Mouse (Mus musculus) midbrain, embryonic 11.5 days (tissue): ENCODE results near the gene Arpc1a. TPM values are rescaled to one million over a fixed set of nuclear protein-coding genes. Genes with fewer than 3 reads are reported as not detected.
A peak's percentile ranks its signal among the peaks of the same experiment; 100 is the strongest.
"Not testable (repeated sequence)": the region's sequence is repeated elsewhere in the genome, so short reads cannot be mapped to it uniquely, and the experiment has no call there.

Source experiments
- ATAC-seq: fragments of 200-750 bp; cut with Nextera tagmentation; 2 replicates; pipeline ENCODE4 v1.8.0; 2017; ENCODE audit warnings: moderate TSS enrichment, moderate library complexity; ENCODE audit not compliant: low FRiP score
- DNase-seq: peaks from one replicate; pipeline ENCODE4 v3.0.0; 2015; ENCODE audit warnings: low spot score; ENCODE audit errors: missing footprints
- H3K27ac ChIP-seq: fragments of 300-500 bp; sonication (generic); 2 replicates; pipeline ENCODE4 v1.5.1; 2014; ENCODE audit warnings: low read depth, low read length
- H3K27me3 ChIP-seq: fragments of 300-500 bp; sonication (generic); 2 replicates; pipeline ENCODE4 v1.6.1; 2014; ENCODE audit warnings: mild to moderate bottlenecking, low read length, moderate library complexity, mixed read lengths; ENCODE audit not compliant: control insufficient read depth, insufficient read depth
- H3K36me3 ChIP-seq: fragments of 300-500 bp; sonication (generic); 2 replicates; pipeline ENCODE4 v1.6.1; 2014; ENCODE audit warnings: mild to moderate bottlenecking, low read length, moderate library complexity, mixed read lengths; ENCODE audit not compliant: control insufficient read depth, insufficient read depth
- H3K4me1 ChIP-seq: fragments of 300-500 bp; sonication (generic); 2 replicates; pipeline ENCODE4 v1.6.1; 2014; ENCODE audit warnings: low read length; ENCODE audit not compliant: control insufficient read depth, insufficient read depth
- H3K4me2 ChIP-seq: fragments of 300-500 bp; sonication (generic); 2 replicates; pipeline ENCODE4 v1.6.1; 2014; ENCODE audit warnings: mild to moderate bottlenecking, moderate library complexity
- H3K4me3 ChIP-seq: fragments of 300-500 bp; sonication (generic); 2 replicates; pipeline ENCODE4 v1.5.1; 2014; ENCODE audit warnings: low read depth, low read length
- H3K9ac ChIP-seq: fragments of 300-500 bp; sonication (generic); 2 replicates; pipeline ENCODE4 v1.6.1; 2014; ENCODE audit warnings: low read length
- H3K9me3 ChIP-seq: fragments of 300-500 bp; sonication (generic); 2 replicates; pipeline ENCODE4 v1.6.1; 2016; ENCODE audit warnings: low read length; ENCODE audit not compliant: control insufficient read depth
- whole genome bisulfite sequencing: fragments of 180-500 bp; shearing (Covaris S2); extraction: QIAGEN DNeasy Blood & Tissue Kit; methylation state at CpG from one replicate; pipeline ENCODE4 v1.1.7; 2014; 5-methylcytosine and 5-hydroxymethylcytosine counted together
- polyA plus RNA-seq: library from polyadenylated mRNA; unstranded; fragments of >200 nt; fragmentation: Nextera tagmentation; extraction: Ambion mirVana; gene quantifications from 2 replicates; pipeline ENCODE4 v1.2.1, GENCODE M21; 2014

The Arpc1a gene
- polyA plus RNA-seq, 1 experiment from 2014 or later, result 179 TPM

- H3K4me3 ChIP-seq, result no peak overlapping the region
- no peak overlapping the region for H3K4me2 ChIP-seq
- no peaks in the 10 kb centered on the region for H3K4me1 ChIP-seq
- no peaks in the 10 kb centered on the region for H3K36me3 ChIP-seq
- H3K27me3 ChIP-seq, result no peaks in the 10 kb centered on the region
- ATAC-seq (peak; percentile 68), DNase-seq (peak; percentile 96)
- no peak overlapping the region for H3K27ac ChIP-seq
- no peak overlapping the region for H3K9ac ChIP-seq
- H3K9me3 ChIP-seq, result no peaks in the 10 kb centered on the region
- under 1% methylated on average over 5 of the region's 5 CpGs for WGBS
Measured at GRCm38 (mm10) chr5:145069707-145070106, 13.9 kb upstream of the Arpc1a start.

- H3K36me3 ChIP-seq, result no peaks in the 10 kb centered on the region
- H3K4me2 ChIP-seq, result no peak overlapping the region
- H3K9ac ChIP-seq, result no peak overlapping the region
- ATAC-seq (no peak), DNase-seq (no peak)
- no peaks in the 10 kb centered on the region for H3K4me1 ChIP-seq
- no peak overlapping the region for H3K4me3 ChIP-seq
- no peaks in the 10 kb centered on the region for H3K9me3 ChIP-seq
- H3K27me3 ChIP-seq, result no peaks in the 10 kb centered on the region
- no peak overlapping the region for H3K27ac ChIP-seq
- 59% methylated on average over 6 of the region's 6 CpGs for WGBS
Measured at GRCm38 (mm10) chr5:145071342-145071741, 12.3 kb upstream of the Arpc1a start.

- Histone ChIP-seq H3K27me3 (no peaks in the 10 kb centered on the region), H3K9ac (no peak overlapping the region), H3K4me2 (no peak overlapping the region), H3K4me3 (no peak overlapping the region), H3K36me3 (no peaks in the 10 kb centered on the region), H3K9me3 (no peaks in the 10 kb centered on the region), H3K27ac (no peak overlapping the region), H3K4me1 (no peaks in the 10 kb centered on the region)
- 66% methylated on average over 3 of the region's 3 CpGs for WGBS
- ATAC-seq (no peak), DNase-seq (no peak)
Measured at GRCm38 (mm10) chr5:145075081-145075480, 8.5 kb upstream of the Arpc1a start.

GRCm38 (mm10) chr5:145081866-145082613 lies 1.6 kb upstream of the Arpc1a start:
- Histone ChIP-seq H3K27ac (no peak overlapping the region), H3K9ac (no peak overlapping the region), H3K27me3 (no peaks in the 10 kb centered on the region), H3K4me2 (no peak overlapping the region), H3K4me3 (no peak overlapping the region), H3K4me1 (peaks cover 10% of the 10 kb centered on the region), H3K36me3 (no peaks in the 10 kb centered on the region), H3K9me3 (no peaks in the 10 kb centered on the region)
- no peak for DNase-seq
- WGBS, result 91% methylated on average over 10 of the region's 10 CpGs
- no peak for ATAC-seq

GRCm38 (mm10) chr5:145083201-145083600 lies 429 bp upstream of the Arpc1a start:
- not testable (repeated sequence) for H3K36me3 ChIP-seq
- ATAC-seq, result peak; percentile 49

GRCm38 (mm10) chr5:145084822-145085221 lies 1.2 kb downstream of the Arpc1a start:
- Histone ChIP-seq H3K4me2 (peak overlapping the region; percentile 92), H3K4me3 (peak overlapping the region; percentile 85), H3K9ac (peak overlapping the region; percentile 84), H3K4me1 (peaks cover 10% of the 10 kb centered on the region), H3K27me3 (no peaks in the 10 kb centered on the region), H3K36me3 (no peaks in the 10 kb centered on the region), H3K27ac (no peak overlapping the region), H3K9me3 (no peaks in the 10 kb centered on the region)
- ATAC-seq (no peak), DNase-seq (no peak)
- 84% methylated on average over 2 of the region's 2 CpGs for WGBS

More at GRCm38 (mm10) chr5:145083201-145083600, 429 bp upstream of the Arpc1a start:
- Histone ChIP-seq H3K4me2 (peak overlapping the region; percentile 92), H3K4me3 (peak overlapping the region; percentile 85), H3K27ac (peak overlapping the region; percentile 56; the same call in 1 of the 2 replicates), H3K9ac (peak overlapping the region; percentile 84)
- DNase-seq, H3K4me1 ChIP-seq, H3K27me3 ChIP-seq, H3K9me3 ChIP-seq: not testable (repeated sequence)
- 52% methylated on average over 6 of the region's 6 CpGs for WGBS

GRCm38 (mm10) chr5:145088186-145088585 lies 4.6 kb downstream of the Arpc1a start:
- 97% methylated on average over 2 of the region's 2 CpGs for WGBS
- H3K4me2 ChIP-seq, result no peak overlapping the region
- peaks cover 15% of the 10 kb centered on the region for H3K36me3 ChIP-seq

GRCm38 (mm10) chr5:145089878-145090277 lies 6.2 kb downstream of the Arpc1a start:
- Histone ChIP-seq H3K36me3 (peaks cover 20% of the 10 kb centered on the region), H3K27ac (no peak overlapping the region)
- ATAC-seq, result no peak

More at GRCm38 (mm10) chr5:145088186-145088585, 4.6 kb downstream of the Arpc1a start:
- Histone ChIP-seq H3K27ac (no peak overlapping the region), H3K27me3 (no peaks in the 10 kb centered on the region), H3K4me1 (peaks cover 10% of the 10 kb centered on the region), H3K9ac (no peak overlapping the region), H3K9me3 (no peaks in the 10 kb centered on the region), H3K4me3 (no peak overlapping the region)
- ATAC-seq, result no peak
- DNase-seq, result no peak

GRCm38 (mm10) chr5:145096195-145096594 lies 12.6 kb downstream of the Arpc1a start:
- no peaks in the 10 kb centered on the region for H3K27me3 ChIP-seq
- H3K27ac ChIP-seq, result no peak overlapping the region
- DNase-seq (no peak), ATAC-seq (no peak)
- H3K4me2 ChIP-seq, result no peak overlapping the region
- H3K9me3 ChIP-seq, result no peaks in the 10 kb centered on the region
- H3K4me1 ChIP-seq, result no peaks in the 10 kb centered on the region
- WGBS, result 91% methylated on average over 4 of the region's 4 CpGs
- no peak overlapping the region for H3K9ac ChIP-seq
- H3K36me3 ChIP-seq, result peaks cover 37% of the 10 kb centered on the region
- no peak overlapping the region for H3K4me3 ChIP-seq

More at GRCm38 (mm10) chr5:145089878-145090277, 6.2 kb downstream of the Arpc1a start:
- Histone ChIP-seq H3K4me2 (no peak overlapping the region), H3K4me1 (peaks cover 3% of the 10 kb centered on the region; the same call in 1 of the 2 replicates), H3K27me3 (no peaks in the 10 kb centered on the region), H3K4me3 (no peak overlapping the region), H3K9me3 (no peaks in the 10 kb centered on the region), H3K9ac (no peak overlapping the region)
- WGBS, result 89% methylated on average over 3 of the region's 3 CpGs
- no peak for DNase-seq
